Mouse (Mus musculus) adrenal gland, postnatal 4 days (tissue): Measurements from ENCODE around the gene Tprkb. TPM values are rescaled to one million over a fixed set of nuclear protein-coding genes. Genes with fewer than 3 reads are reported as not detected.
"Not testable (repeated sequence)": the region's sequence is repeated elsewhere in the genome, so short reads cannot be mapped to it uniquely, and the experiment has no call there.

Experiments
- DNase-seq, 2 experiments: peaks; one replicate each; pipeline ENCODE4 v3.0.0; 2021 to 2022; ENCODE audit warnings: low spot score in 2 of 2, mixed read lengths in 2 of 2
- total RNA-seq, 2 experiments: library from RNA; stranded (reverse); gene quantifications; 2 replicates each; pipeline ENCODE4 v1.2.3; 2021

Tprkb gene
- total RNA-seq, 2 experiments from 2014 or later, result 61.8 to 65.7 TPM

- DNase-seq, result no peak
Observed at GRCm38 (mm10) chr6:85915141-85915538, 3.5 kb downstream of the Tprkb start.

- DNase-seq, result peak; percentile 58 to 80
Observed at GRCm38 (mm10) chr6:85915539-85916513, 4.2 kb downstream of the Tprkb start, which contains the start of gene Nat8f1. TSS of gene Nat8f1 (minus strand) at chr6:85915687.

GRCm38 (mm10) chr6:85916596-85916995 is 4.9 kb downstream of the Tprkb start:
- DNase-seq, result no peak

DNA sequence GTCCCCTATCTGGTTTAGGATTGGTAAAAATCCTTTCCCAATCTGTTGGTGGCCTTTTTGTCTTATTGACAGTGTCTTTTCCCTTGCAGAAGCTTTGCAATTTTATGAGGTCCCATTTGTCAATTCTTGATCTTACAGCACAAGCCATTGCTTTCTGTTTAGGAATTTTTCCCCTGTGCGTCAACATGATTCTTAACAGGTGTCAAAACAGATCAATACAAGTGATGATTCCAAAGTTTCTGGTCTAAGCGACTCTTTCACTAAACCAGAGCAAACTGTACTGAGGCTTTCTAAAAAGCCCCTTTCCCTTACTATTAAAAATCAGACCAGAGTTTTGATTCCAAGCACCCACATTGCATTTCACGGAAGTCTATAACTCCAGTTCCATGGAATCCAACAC is 6.7 kb downstream of the Tprkb start:
- not testable (repeated sequence) for DNase-seq

GRCm38 (mm10) chr6:85919401-85919800 is 7.7 kb downstream of the Tprkb start:
- no peak for DNase-seq

DNA sequence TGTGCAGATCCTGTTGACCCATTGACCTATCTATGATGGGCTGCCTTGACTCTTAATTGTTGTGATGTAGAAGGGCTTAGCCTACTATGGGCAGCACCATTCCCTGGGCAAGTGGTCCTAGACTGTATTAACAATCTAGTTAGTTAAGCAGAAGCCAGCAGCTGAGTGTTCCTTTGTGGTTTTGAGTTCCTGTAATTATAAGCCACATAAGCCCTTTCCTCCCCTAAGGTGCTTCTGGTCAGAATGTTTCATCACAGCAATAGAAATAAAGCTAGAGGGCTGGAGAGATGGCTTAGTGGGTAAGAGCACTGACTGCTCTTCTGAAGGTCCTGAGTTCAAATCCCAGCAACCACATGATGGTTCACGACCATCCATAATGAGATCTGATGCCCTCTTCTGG is 12.0 kb downstream of the Tprkb start:
- no peak for DNase-seq

GRCm38 (mm10) chr6:85926709-85927108 is 15.0 kb downstream of the Tprkb start:
- no peak for DNase-seq

DNA sequence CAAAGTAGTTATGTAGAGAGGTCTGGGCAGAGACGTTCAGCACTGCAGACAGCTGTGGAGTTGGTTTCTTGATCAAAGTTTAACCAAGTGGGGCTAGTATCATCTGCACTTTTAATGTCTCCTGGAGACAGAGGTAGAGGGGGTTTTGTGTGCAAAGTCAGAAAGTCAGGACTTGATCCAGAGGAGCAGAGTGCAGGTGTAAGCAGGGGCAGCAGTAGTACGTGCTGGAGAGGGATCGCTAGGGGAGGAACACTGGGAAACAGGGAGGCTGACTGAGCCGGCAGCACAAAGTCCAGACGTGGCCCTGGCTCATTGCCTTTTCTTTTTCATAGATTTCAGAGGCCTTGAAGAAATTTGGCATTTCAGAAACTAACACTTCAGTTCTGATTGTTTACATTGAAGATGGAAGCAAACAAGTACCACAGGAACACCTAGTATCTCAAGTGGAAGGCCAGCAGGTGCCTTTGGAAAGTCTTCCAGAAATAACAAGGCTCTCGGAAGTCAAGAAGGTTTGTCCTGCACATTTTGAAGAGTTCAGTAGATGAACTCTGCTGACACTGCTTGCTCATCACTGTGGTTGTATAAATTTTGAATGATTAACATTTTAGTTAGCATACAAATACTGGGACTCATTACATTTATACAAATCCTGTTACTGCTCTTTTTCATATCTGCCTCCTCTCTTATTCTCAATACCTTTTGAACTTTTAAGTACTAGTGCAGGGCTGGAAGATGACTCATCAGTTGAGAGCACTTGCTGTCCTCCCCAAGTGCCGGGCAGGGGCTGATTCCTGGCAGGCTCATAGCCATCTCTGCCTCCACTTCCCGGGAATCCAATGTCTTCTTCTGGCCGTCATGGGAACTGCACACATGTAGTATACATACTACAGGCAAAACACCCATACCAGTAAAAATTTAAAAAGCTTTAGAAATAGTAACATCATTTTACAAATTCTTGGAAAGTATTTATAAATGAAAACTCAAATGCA is 16.1 kb downstream of the Tprkb start:
- no peak for DNase-seq

- no peak for DNase-seq
Observed at GRCm38 (mm10) chr6:85929312-85929711, 17.6 kb downstream of the Tprkb start.

DNA sequence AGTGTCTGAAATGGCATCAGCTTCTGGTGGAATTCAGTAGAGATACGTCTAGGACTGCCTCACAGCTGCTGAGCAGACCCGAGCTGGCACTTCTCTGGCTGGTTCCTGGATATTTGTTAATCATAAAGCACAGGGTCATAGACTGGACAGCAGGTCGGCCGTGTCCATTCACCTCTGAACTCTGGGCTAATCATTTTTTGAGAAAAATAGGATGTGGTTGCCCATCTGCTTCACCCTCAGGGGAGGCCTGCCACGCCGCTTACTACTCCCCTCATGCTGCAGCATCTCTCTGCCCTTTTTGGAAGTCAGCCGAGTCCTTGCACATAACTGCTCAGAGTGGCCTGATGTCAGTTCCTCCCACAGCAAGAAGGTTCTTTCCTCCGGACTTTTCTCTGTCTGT is 22.4 kb downstream of the Tprkb start:
- DNase-seq, result no peak

GRCm38 (mm10) chr6:85935646-85936045 is 24.0 kb downstream of the Tprkb start:
- no peak for DNase-seq

GRCm38 (mm10) chr6:85936508-85937465 is 25.1 kb downstream of the Tprkb start:
- DNase-seq, result peak; percentile 63 to 78

GRCm38 (mm10) chr6:85938701-85939100 is 27.0 kb downstream of the Tprkb start:
- no peak for DNase-seq

DNA sequence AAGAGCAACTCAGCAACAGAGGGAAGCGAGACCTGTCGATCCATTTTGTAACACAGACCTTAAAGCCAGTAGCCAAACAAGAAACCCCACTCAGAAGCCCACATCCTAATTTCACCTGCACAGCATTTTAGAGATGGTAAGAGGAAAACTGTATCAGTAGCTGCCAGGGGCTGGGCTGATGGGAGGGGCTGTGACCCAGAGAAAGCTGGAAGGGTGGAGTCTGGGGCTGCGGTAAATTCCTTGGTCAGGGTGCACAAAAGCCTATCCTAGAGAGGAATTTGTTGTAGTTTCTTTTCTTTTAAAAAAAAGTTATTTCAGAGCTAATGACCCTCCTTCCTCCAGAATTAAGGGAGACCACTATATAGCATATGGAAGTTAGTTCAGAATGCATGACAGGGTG is 30.8 kb downstream of the Tprkb start:
- no peak for DNase-seq

DNA sequence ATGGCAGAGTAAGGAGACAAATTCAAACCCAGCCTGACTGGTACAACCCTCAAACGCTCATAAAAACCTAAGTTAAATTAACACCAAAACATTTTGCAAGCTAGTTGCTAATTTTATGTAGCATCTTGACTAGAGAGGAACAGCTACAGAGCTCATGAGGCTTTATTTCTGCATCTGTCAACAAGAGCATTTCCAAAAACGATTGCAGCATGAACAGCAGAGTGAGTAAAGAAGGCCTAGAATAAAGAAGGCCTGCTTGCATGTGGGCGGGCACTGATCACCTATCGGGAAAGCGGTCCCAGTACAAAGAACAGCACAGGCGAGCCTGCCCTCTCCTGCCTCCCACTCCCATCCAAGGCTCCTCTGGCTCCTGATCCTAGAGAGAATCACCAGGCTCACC is 36.9 kb downstream of the Tprkb start:
- DNase-seq, result no peak

DNA sequence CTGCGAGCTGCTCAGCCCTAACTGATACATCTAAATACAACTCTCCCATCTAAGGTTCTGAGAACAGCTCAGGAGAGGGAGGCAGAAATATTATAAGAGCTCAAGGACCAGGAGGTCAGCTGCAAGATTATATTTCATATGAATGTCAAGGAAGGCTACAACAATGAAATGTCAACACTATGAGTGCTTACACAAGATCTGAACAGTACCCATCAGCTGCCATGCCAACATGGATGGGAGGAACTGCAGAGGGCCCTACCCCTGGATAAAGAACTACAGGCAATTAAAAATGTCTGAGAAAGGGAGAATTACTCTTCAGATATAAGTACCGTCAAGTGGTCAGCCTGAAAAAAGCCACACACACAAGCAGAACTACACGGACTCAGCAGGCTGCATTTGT is 45.9 kb downstream of the Tprkb start:
- no peak for DNase-seq

DNA sequence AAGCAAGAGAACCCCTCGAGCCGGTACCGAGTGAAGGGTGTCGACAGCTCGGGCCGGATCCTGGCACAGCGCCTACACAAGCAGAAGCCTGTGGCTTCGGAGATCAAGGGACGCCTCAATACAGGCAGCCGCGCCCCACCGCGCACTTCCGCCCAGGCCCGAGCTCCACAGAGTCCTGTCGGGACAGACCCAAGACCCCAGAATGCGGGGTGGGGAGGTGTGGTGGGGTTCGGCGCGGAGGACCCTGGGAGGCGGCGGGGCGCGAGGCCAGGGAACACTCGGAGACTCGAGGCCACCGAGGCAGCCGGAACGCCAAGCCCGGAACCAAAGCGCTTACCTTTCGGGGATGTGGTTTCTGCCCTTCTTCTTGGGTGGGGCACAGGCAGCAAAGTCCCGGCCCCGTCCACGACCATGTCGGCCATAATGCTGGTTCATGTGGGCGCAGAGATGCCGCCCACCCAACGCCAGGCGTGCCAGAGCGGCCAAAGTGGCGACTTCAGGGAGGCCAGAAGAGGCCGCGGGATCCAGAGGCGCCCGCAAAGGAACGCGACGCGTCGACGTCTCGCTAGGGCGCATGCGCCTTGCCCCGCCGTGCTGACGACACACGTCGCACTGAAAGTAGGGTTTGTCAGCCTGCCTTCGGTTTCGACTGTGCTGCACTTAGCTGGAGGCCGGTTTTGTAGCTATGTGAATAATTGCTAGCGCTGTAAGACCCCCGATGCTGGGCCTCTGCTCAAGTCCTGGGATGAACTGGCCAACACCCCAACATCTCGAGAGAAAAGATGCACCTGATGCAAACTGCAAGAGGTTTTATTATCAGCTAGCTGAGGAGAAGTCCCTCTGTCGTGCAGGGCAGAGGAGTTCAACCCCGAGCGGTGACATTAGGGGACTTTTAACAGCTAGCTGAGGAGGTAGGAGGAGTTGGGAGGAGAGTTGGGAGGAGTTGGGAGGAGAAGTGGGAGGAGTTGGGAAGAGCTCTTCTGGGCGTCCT is 49.7 kb downstream of the Tprkb start, which contains the start of gene Dusp11:
TSS of gene Dusp11 (minus strand) at position 567 of the 991 bp plus-strand sequence.
- DNase-seq, result peak; percentile 74 to 86

DNA sequence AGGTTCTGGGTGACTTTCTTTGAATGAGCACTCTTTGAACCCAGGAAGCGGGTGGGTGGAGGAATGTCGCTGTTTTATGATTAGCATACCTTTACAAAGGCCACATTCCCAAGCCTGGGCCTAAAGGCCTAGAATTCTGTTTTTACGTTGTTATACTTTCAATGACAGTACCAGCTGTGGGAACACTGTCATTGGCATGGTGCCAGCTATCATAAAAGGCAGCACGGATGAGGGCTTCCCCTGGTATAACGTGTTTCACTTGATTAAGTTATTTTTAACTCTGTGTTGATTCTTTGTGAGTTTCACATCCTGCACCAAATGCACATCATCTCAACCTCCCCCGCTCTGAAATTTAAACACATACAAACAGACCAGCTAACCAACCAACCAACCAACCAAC is 54.4 kb downstream of the Tprkb start:
- not testable (repeated sequence) for DNase-seq

- DNase-seq, result no peak
Observed at GRCm38 (mm10) chr6:85966686-85967085, 55.0 kb downstream of the Tprkb start.
